Mouse (Mus musculus): ENCODE results near the gene Popdc2. TPM values are rescaled to one million over a fixed set of nuclear protein-coding genes. Genes with fewer than 3 reads are reported as not detected.
"Not testable (repeated sequence)": the region's sequence is repeated elsewhere in the genome, so short reads cannot be mapped to it uniquely, and the experiment has no call there.

Gene Popdc2
- 0.63 and 0.73 TPM in 2 replicates for polyA plus RNA-seq (2016; fragmentation: Nextera tagmentation; extraction: Ambion mirVana)

DNA sequence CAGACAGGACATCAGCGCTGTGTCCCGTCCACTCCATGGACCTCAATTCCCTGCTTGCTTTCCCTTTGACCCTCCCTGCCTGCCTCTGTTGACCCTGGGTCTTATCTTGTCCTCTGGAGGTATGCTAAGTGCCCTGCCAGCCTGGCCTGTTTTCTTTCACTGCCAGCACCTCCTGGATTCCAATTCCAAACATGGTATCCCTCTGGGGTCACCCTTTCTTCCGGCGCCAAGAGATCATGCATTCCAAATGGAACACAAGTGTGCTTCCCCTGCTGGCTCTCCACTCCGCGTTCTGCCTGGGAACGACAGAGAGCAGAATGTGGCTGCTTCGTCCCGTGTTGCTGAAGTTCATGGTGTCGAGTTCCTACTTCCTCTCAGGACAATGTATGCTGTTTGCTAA is at the start of gene Popdc2:
Gene Popdc2 (plus strand): TSS at position 277 of the 400 bp plus-strand sequence.
- H3K9me3 ChIP-seq, result no peaks in the 10 kb centered on the region
- no peaks in the 10 kb centered on the region for H3K27me3 ChIP-seq (ENCODE audit: poor library complexity, severe bottlenecking)
- WGBS, result 73% methylated on average over 10 of the region's 10 CpGs
- peaks cover 11% of the 10 kb centered on the region; the same call in 1 of the 2 replicates for H3K4me1 ChIP-seq
- no peak within 1 kb of the TSS; the same call in 1 of the 2 replicates for H3K27ac ChIP-seq
- H3K4me3 ChIP-seq, result no peak within 1 kb of the TSS
- no peak for DNase-seq (ENCODE audit: extremely low spot score, low spot score)
- 0 out of 2 replicates have a peak, but pooled peaks cover 2% of the 10 kb centered on the region for H3K36me3 ChIP-seq (replicated peaks)

DNA sequence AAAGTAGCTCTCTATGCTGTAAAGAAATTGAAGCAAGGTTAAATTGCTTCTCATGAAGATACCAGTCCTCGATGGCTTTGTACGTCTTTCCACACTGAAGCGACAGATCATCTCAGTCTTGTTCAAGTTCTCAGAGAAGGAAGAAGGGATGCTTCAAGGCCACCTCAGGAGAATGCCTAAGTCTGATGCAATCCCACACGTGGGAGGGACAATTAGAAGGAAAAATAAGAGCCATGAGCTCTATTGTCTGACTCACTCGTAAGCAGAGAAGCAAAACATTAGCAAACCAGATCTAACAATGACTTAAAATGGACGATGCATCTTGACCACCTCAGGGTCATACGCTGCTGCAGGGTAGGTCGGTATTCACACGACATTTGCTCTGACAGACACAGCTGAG is 43.5 kb upstream of the Popdc2 start:
- Histone ChIP-seq H3K36me3 (replicated peaks) (no peaks in the 10 kb centered on the region), H3K4me3 (no peak overlapping the region), H3K27me3 (ENCODE audit: poor library complexity, severe bottlenecking) (no peaks in the 10 kb centered on the region), H3K27ac (no peak overlapping the region), H3K4me1 (peaks cover 3% of the 10 kb centered on the region), H3K9me3 (no peaks in the 10 kb centered on the region)
- 85% methylated on average over 9 of the region's 9 CpGs for WGBS
- DNase-seq (ENCODE audit: extremely low spot score, low spot score), result no peak

GRCm38 (mm10) chr16:38319087-38319486 is 42.9 kb upstream of the Popdc2 start:
- no peak for DNase-seq (ENCODE audit: extremely low spot score, low spot score)
- WGBS, result 91% methylated on average over 4 of the region's 4 CpGs
- no peaks in the 10 kb centered on the region for H3K9me3 ChIP-seq
- H3K27ac ChIP-seq, result no peak overlapping the region
- H3K27me3 ChIP-seq (ENCODE audit: poor library complexity, severe bottlenecking), result no peaks in the 10 kb centered on the region
- no peak overlapping the region for H3K4me3 ChIP-seq
- H3K4me1 ChIP-seq, result peaks cover 3% of the 10 kb centered on the region
- no peaks in the 10 kb centered on the region for H3K36me3 ChIP-seq (replicated peaks)

GRCm38 (mm10) chr16:38321452-38321935 is 40.5 kb upstream of the Popdc2 start:
- WGBS, result 31% methylated on average over 17 of the region's 17 CpGs
- Histone ChIP-seq H3K27ac (0 out of 2 replicates have a peak overlapping the region, but pooled peaks have one; percentile 49), H3K9me3 (no peaks in the 10 kb centered on the region), H3K36me3 (replicated peaks) (no peaks in the 10 kb centered on the region), H3K4me3 (peak overlapping the region; percentile 39), H3K4me1 (peaks cover 3% of the 10 kb centered on the region), H3K27me3 (ENCODE audit: poor library complexity, severe bottlenecking) (no peaks in the 10 kb centered on the region)
- DNase-seq (ENCODE audit: extremely low spot score, low spot score), result peak; percentile 37

DNA sequence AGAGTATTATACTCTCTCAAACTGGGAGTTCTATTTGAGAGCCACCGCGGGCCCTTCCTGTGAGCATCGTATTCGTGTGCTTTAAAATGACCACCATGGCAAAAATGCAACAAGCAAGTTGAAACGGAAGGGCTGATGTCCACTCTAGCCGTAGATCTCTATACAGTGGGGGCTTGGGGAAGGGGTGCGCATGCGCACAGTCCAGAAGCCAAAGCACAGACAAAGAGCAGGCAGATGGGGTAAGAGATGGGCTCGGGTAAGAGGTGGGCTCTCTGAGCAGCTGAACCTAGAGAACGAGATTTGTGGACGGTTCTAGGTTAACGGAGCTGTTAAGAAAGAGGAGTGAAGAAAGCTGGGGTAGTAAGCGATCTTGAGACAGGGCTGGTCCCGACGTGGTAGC is 37.7 kb upstream of the Popdc2 start:
- 90% methylated on average over 15 of the region's 15 CpGs for WGBS
- H3K4me1 ChIP-seq, result peaks cover 3% of the 10 kb centered on the region
- no peak overlapping the region for H3K4me3 ChIP-seq
- H3K27ac ChIP-seq, result no peak overlapping the region
- H3K27me3 ChIP-seq (ENCODE audit: poor library complexity, severe bottlenecking), result no peaks in the 10 kb centered on the region
- no peaks in the 10 kb centered on the region for H3K36me3 ChIP-seq (replicated peaks)
- DNase-seq (ENCODE audit: extremely low spot score, low spot score), result no peak
- H3K9me3 ChIP-seq, result no peaks in the 10 kb centered on the region; the same call in 1 of the 2 replicates

DNA sequence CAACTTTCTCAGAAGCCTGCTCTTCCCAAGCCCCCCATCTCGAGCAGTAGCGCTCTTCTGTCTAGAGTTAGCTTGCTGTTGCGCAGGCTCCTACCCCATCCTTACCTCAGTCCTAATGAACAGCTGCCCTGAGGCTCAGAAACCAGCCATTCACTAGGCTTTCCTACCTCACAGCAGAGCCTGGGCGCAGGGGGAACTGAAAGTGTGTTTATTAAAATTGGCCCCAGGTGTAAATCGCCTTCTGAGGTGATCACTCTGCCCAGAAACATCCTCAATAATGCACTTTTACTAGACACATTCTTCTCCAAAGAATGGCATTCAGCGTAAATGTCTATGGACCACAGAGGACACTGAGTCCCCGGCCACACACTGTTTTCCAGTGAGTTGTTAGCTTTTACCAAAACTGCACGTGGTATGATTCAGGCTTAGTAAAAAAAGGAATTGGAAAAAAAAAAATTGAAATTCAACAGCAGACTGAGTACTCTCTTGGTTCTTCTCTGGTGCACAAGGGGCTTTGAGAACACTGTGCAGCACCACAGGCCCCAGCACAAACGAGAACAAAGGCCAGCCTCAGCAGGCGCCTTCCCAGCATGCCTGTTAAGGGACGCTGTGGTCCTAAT is 35.1 kb upstream of the Popdc2 start:
- WGBS, result 86% methylated on average over 11 of the region's 11 CpGs

GRCm38 (mm10) chr16:38329340-38329739 is 32.7 kb upstream of the Popdc2 start:
- H3K4me3 ChIP-seq, result no peak overlapping the region

More for the DNA sequence above, 35.1 kb upstream of the Popdc2 start:
- Histone ChIP-seq H3K27ac (no peak overlapping the region), H3K36me3 (replicated peaks) (no peaks in the 10 kb centered on the region), H3K4me1 (no peaks in the 10 kb centered on the region), H3K9me3 (no peaks in the 10 kb centered on the region; the same call in 1 of the 2 replicates), H3K27me3 (ENCODE audit: poor library complexity, severe bottlenecking) (no peaks in the 10 kb centered on the region), H3K4me3 (no peak overlapping the region)
- no peak for DNase-seq (ENCODE audit: extremely low spot score, low spot score)

DNA sequence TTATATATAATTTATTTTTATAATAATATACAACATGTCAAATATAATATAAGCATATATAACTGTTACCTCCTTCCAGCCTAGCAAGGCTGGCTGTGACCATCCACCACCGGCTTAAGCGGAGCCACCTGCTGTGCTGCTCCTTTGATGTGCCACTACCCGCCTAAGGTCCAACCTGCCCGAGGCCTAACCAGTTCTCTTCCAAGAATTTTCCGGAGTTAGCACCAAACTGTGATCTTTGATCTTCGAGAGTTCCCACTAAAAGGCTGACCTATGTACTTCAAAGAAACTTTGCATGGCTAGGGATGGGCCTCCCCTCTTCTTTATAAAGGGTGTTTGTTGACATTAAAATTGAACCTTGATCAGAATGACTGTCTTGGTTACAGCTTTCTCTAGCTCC is 27.6 kb upstream of the Popdc2 start:
- Histone ChIP-seq H3K4me3 (no peak overlapping the region), H3K27ac (no peak overlapping the region), H3K9me3 (no peaks in the 10 kb centered on the region; the same call in 1 of the 2 replicates), H3K4me1 (no peaks in the 10 kb centered on the region), H3K27me3 (ENCODE audit: poor library complexity, severe bottlenecking) (no peaks in the 10 kb centered on the region), H3K36me3 (replicated peaks) (no peaks in the 10 kb centered on the region)
- WGBS, result 40% methylated on average over 6 of the region's 6 CpGs
- DNase-seq (ENCODE audit: extremely low spot score, low spot score), result no peak

More at GRCm38 (mm10) chr16:38329340-38329739, 32.7 kb upstream of the Popdc2 start:
- Histone ChIP-seq H3K27ac (no peak overlapping the region), H3K36me3 (replicated peaks) (no peaks in the 10 kb centered on the region), H3K9me3 (no peaks in the 10 kb centered on the region; the same call in 1 of the 2 replicates), H3K27me3 (ENCODE audit: poor library complexity, severe bottlenecking) (no peaks in the 10 kb centered on the region), H3K4me1 (no peaks in the 10 kb centered on the region)
- DNase-seq (ENCODE audit: extremely low spot score, low spot score), result no peak
- WGBS, result 89% methylated on average over 3 of the region's 3 CpGs

DNA sequence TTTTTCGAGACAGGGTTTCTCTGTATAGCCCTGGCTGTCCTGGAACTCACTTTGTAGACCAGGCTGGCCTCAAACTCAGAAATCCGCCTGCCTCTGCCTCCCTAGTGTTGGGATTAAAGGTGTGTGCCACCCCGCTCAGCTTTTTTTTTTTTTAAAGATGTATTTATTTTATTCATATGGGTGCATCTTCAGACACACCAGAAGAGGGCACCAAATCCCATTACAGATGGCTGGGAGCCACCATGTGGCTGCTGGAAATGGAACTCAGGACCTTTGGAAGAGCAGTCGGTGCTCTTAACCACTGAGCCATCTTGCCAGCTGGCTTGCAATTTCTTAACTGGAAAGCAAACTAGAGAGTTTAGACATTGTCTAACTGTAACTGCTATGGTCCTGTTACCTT is 23.9 kb upstream of the Popdc2 start:
- WGBS, result 82% methylated on average over 4 of the region's 4 CpGs
- DNase-seq (ENCODE audit: extremely low spot score, low spot score), result not testable (repeated sequence)

GRCm38 (mm10) chr16:38341396-38342324 is 20.3 kb upstream of the Popdc2 start, which contains the start of gene Maats1:
Gene Maats1, minus strand, starts transcription at chr16:38342143.
- no peaks in the 10 kb centered on the region for H3K27me3 ChIP-seq (ENCODE audit: poor library complexity, severe bottlenecking)
- peaks cover 17% of the 10 kb centered on the region for H3K4me1 ChIP-seq
- peak; percentile 92 for DNase-seq (ENCODE audit: extremely low spot score, low spot score)
- WGBS, result 9% methylated on average over 30 of the region's 30 CpGs
- no peaks in the 10 kb centered on the region for H3K36me3 ChIP-seq (replicated peaks)
- H3K27ac ChIP-seq, result peak within 1 kb of the TSS; percentile 83
- H3K9me3 ChIP-seq, result no peaks in the 10 kb centered on the region; the same call in 1 of the 2 replicates
- peak within 1 kb of the TSS; percentile 54 for H3K4me3 ChIP-seq

More for the DNA sequence above, 23.9 kb upstream of the Popdc2 start:
- H3K27ac ChIP-seq; H3K9me3 ChIP-seq; H3K27me3 ChIP-seq (ENCODE audit: poor library complexity, severe bottlenecking); H3K36me3 ChIP-seq (replicated peaks); H3K4me3 ChIP-seq: not testable (repeated sequence)
- H3K4me1 ChIP-seq, result peaks cover 14% of the 10 kb centered on the region

- no peaks in the 10 kb centered on the region; the same call in 1 of the 2 replicates for H3K9me3 ChIP-seq
- peak; percentile 29 for DNase-seq (ENCODE audit: extremely low spot score, low spot score)
- no peaks in the 10 kb centered on the region for H3K27me3 ChIP-seq (ENCODE audit: poor library complexity, severe bottlenecking)
- H3K36me3 ChIP-seq (replicated peaks), result peaks cover 13% of the 10 kb centered on the region
- no peak overlapping the region for H3K27ac ChIP-seq
- 85% methylated on average over 3 of the region's 3 CpGs for WGBS
- H3K4me3 ChIP-seq, result no peak overlapping the region
- peaks cover 31% of the 10 kb centered on the region for H3K4me1 ChIP-seq
Observed at GRCm38 (mm10) chr16:38344941-38345725, 16.9 kb upstream of the Popdc2 start.

All from forebrain, embryonic 10.5 days (tissue).